Mouse (Mus musculus) lung, adult 2 months (tissue): ENCODE measurements around the gene Mgarp. TPM values are rescaled to one million over a fixed set of nuclear protein-coding genes. Genes with fewer than 3 reads are reported as not detected.

Source experiments
- DNase-seq: peaks from one replicate; pipeline ENCODE4 v3.0.0; 2022
- H3K4me1 ChIP-seq: fragments of 200-500 bp; 2 replicates; pipeline ENCODE4 v1.6.1; 2011; ENCODE audit warnings: low read length; ENCODE audit not compliant: control insufficient read depth, insufficient read depth
- H3K4me3 ChIP-seq: fragments of 200-500 bp; replicated peaks from 2 replicates; pipeline ENCODE3; 2011; ENCODE audit warnings: low read depth, mild to moderate bottlenecking, control low read depth, low read length; ENCODE audit errors: extremely low read depth
- CTCF ChIP-seq: fragments of 200-500 bp; IDR thresholded peaks from 2 replicates; pipeline ENCODE4 v1.5.1; 2011; ENCODE audit warnings: mild to moderate bottlenecking, low read length, control low read depth; ENCODE audit not compliant: insufficient read depth
- POLR2A ChIP-seq: fragments of 200-500 bp; IDR thresholded peaks from 2 replicates; pipeline ENCODE4 v1.6.1; 2011; ENCODE audit warnings: low read depth, mild to moderate bottlenecking, control low read depth, low read length, borderline replicate concordance; ENCODE audit errors: extremely low read depth
- WGBS: fragments of 180-500 bp; shearing (Covaris S2); methylation state at CpG from one replicate; pipeline ENCODE4 v1.1.7; 2018; 5-methylcytosine and 5-hydroxymethylcytosine counted together
- polyA plus RNA-seq: library from polyadenylated mRNA; depleted of rRNA; stranded (reverse); fragments of >200 nt; gene quantifications from 2 replicates; pipeline ENCODE4 v1.2.3, GENCODE M21; 2012

Gene Mgarp
- polyA plus RNA-seq, 1 experiment, result not detected

DNA sequence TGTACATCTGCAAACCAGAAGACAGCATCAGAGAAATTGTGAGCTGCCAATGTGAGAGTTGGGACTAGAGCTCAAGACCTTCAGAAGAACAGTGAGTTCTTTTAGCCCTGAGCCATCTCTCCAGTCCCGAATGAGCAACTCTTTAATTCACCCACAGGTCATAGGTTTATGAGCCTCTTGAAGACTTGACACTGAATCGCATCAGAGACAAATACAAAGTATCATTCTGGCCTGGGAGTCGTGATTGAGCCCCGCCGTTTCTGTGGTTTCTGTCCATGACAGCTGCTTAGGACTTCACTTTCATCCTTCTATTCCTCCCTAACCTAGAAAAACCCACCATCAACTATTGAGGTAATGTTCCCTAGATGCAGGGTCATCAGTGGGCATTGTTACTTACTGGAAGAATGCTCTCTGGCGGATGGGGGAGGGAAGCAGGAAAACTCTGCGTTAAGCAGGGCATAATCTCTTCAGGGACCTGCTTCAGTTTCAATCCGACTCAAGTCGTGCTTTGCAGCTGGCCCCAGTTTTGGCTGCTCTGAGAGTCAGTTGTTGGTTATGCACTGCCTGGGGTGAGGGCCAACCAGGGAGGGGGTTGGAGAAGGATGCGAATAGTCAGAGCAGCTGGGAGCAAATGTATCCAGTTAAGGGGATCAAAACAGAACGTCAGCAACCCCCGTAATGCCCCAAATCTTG, 10.0 kb downstream of the Mgarp start:
- no peak for DNase-seq

DNA sequence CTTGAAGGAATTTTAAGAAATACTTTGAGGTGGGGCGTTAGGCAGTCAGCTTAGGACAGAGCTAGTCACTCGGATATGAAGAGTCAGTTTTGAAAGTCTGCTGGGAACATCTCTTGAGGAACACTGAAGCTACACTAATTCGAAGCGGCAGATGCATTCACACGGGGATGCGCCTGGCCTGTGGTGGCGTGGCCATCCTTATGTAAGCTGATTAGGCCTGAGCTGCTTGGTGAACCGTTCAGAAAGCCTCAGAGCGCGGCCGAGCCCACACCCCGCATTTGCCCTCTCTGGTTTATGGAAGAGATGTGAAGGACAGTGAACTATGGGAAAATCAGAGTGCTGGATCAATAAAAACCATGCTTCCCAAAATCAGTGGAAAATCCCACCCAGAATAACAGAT, 13.1 kb downstream of the Mgarp start:
- no peak for TF ChIP-seq POLR2A
- no peak for TF ChIP-seq CTCF
- no peak overlapping the region for H3K4me3 ChIP-seq
- H3K4me1 ChIP-seq, result no peaks in the 10 kb centered on the region
- no peak for DNase-seq
- 86% methylated on average over 12 of the region's 12 CpGs for WGBS

More for the DNA sequence above, 10.0 kb downstream of the Mgarp start:
- 56% methylated on average over 12 of the region's 12 CpGs for WGBS
- peaks cover 3% of the 10 kb centered on the region for H3K4me1 ChIP-seq
- no peak overlapping the region for H3K4me3 ChIP-seq
- TF ChIP-seq CTCF, result no peak
- no peak for TF ChIP-seq POLR2A

DNA sequence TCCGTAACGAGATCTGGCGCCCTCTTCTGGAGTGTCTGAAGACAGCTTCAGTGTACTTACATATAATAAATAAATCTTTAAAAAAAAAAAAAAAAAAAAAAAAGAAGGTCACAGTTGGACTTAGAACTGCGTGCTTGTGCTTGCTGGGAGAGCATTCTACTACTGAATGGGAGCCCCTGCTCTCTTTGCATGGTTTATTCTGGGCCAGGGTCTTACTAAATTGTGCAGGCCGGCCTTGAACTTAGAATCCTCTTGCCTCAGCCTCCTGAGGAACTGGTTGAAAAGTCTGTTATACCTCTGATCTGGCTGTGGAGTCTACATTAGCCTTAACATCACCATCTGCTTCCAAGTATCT, 15.9 kb downstream of the Mgarp start:
- H3K4me1 ChIP-seq, result no peaks in the 10 kb centered on the region
- TF ChIP-seq POLR2A (no peak), CTCF (no peak)
- no peak for DNase-seq
- H3K4me3 ChIP-seq, result no peak overlapping the region
- whole genome bisulfite sequencing, result 38% methylated on average over 3 of the region's 5 CpGs

DNA sequence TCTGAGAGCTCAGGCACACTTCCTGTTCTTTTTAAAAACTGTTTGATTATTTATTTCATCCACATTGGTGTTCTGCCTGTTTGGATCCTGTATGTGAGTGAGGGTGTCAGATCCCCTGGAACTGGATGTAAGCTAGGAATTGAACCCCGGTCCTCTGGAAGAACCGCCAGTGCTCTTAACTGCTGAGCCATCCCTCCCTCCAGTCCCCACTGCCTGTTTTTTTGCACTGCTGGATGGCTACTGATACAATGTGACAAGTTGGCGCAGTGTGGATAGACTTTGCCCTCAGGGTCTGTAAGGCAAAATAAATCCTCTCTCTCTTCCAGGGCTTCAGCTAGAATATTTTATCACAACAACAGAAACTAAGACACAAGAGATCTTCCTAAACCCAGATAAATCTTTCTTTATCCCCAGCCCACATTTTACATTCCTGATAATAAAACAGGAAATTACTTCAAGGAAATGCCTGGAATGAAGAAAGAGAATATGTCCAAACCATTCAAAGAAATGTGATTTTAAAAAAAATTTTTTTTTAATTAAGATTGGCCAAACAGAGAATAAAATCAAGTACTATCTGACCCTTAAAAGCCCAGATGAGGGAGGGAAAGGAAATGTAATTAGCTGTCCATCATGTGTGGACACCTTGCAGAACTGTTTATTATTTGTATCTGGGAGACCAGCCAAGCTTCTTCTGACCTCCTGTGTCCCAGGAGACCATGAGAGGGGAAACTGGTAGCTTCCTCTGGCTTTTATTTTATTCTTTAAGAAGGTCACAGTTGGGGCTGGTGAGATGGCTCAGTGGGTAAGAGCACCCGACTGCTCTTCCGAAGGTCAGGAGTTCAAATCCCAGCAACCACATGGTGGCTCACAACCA, 16.5 kb downstream of the Mgarp start:
- Histone ChIP-seq H3K4me1 (no peaks in the 10 kb centered on the region), H3K4me3 (no peak overlapping the region)
- no peak for TF ChIP-seq CTCF
- TF ChIP-seq POLR2A, result no peak
- no peak for DNase-seq
- WGBS, result 52% methylated on average over 5 of the region's 5 CpGs

DNA sequence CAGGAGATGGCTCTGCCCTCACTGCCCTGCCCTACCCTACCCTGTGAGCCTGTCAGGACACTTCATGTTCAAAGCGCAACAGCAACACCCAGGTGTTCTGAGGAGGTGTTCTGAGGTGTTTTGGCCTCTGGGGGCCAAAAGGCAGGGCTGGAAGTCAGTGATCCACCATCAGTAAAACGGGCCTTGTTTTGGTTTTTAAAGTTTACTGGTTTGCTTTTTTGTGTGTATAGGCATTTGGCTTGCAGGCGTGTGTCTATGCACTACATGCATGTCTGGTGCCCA, 17.9 kb downstream of the Mgarp start:
- Histone ChIP-seq H3K4me3 (peak overlapping the region; percentile 57), H3K4me1 (no peaks in the 10 kb centered on the region)
- DNase-seq, result no peak
- 72% methylated on average over 3 of the region's 3 CpGs for WGBS
- TF ChIP-seq CTCF (no peak), POLR2A (no peak)

GRCm38 (mm10) chr3:51377878-51378664, 18.5 kb downstream of the Mgarp start:
- DNase-seq, result no peak
- H3K4me3 ChIP-seq, result peak overlapping the region; percentile 57
- no peak for TF ChIP-seq POLR2A
- 0 out of 2 replicates have a peak, but pooled peaks have one; percentile 32 for TF ChIP-seq CTCF
- H3K4me1 ChIP-seq, result 0 out of 2 replicates have a peak, but pooled peaks cover 1% of the 10 kb centered on the region
- WGBS, result 19% methylated on average over 31 of the region's 31 CpGs

DNA sequence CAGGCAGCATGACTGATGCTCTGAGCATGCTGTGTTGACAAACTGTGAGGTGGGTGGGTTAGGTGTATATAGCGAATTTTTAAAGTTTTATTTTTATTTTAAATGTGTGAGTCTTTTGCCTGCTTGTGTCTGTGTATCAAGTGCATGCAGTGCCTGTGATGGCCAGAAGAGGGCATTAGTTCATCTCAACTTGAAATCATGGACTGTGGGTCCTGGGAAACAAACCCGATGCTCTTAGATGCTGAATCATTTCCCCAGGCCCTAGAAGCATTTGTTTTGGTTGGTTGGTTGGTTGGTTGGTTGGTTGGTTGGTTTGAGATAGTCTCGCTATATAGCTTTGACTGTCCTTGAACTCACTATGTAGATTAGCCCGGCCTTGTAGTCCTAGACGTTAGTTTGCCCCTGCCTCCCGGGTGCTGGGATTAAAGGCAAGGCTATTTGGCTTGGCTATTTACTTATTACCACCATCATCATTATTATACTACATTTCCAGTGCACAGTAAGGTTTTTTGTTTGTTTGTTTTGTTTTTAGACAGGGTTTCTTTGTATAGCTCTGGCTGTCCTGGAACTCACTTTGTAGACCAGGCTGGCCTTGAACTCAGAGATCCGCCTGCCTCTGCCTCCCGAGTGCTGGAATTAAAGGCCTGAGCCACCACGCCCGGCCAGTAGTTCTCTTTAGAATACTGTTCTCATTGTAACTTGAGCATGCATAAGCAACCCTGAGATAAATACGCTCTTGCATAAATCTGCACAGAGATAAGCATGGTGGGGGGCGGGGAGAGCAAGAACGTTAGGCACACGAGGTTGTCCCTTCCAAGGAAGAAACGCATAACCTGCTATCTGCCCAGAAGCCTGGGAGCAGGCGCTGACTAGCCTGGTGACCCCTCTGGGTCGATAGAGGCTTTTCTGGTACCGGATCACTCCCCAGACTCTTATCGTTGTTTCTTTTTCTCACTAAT, 21.0 kb downstream of the Mgarp start:
- TF ChIP-seq CTCF (peak; percentile 47), POLR2A (no peak)
- DNase-seq, result peak; percentile 45
- Histone ChIP-seq H3K4me1 (0 out of 2 replicates have a peak, but pooled peaks cover 2% of the 10 kb centered on the region), H3K4me3 (no peak overlapping the region)
- WGBS, result 81% methylated on average over 19 of the region's 19 CpGs

GRCm38 (mm10) chr3:51373544-51373943, 23.0 kb downstream of the Mgarp start:
- no peak for DNase-seq
- TF ChIP-seq CTCF, result no peak
- no peak for TF ChIP-seq POLR2A
- 0 out of 2 replicates have a peak, but pooled peaks cover 2% of the 10 kb centered on the region for H3K4me1 ChIP-seq
- no peak overlapping the region for H3K4me3 ChIP-seq
- WGBS, result 67% methylated on average over 5 of the region's 5 CpGs
